Mouse (Mus musculus): ENCODE measurements around the gene Olfr1360.
"Not testable (repeated sequence)": the region's sequence is repeated elsewhere in the genome, so short reads cannot be mapped to it uniquely, and the experiment has no call there.

The Olfr1360 gene

DNA sequence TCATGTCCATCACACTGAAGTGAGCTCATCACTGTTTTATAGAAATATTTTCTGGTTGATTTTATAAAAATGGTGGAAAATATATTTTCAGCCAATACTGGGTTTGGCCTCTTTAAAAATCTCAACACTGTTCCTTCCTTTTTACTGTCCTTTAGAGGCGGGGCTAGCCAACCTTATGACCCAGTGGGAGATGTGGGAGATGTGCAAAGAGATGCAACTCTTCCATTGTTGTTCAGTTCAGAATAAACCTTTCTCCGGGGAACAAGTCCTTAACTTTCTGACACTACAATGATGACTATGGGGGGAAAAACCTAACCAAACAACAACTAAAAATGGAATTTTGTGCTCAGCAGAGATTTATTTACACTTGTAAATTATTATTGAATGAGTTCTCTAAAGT is at the start of gene Olfr1360:
Gene Olfr1360, minus strand, starts transcription at position 101 of the 400 bp plus-strand sequence.
- DNase-seq, result no peak

DNA sequence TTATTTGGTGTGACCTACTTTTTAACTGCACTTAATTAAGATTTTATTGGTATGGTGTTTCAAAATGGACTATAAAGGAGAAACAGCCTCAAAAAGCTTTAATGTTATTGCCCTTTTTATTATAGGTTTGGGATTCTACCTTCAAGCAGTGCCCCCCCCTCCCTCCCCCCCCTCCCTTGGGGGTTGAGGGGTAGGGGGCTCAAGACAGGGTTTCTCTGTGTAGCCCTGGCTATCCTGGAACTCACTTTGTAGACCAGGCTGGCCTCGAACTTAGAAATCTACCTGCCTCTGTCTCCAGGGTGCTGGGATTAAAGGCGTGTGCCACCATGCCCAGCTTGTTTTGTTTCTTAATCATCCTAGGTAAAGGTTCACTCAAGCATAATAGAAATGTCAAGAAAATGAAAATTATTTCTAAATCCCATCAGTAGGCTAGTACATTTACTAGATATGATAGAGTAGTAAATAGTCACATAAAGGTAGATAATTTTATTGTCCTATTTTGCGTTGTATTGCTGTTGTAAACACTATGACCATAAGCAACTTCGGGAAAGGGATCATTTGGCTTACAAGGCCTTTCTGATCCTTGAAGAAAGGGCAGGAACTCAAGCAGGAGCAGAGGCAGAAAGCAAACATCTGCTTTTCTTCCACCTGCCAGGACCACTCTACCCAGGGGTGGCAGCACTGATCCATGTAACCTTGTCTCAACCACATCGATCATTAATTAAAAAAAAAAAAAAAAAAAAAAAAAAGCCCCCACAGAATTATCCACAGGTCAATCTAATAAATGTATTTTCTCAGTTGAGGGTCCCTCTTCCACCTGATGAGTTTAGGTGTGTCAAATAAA is 46.0 kb upstream of the Olfr1360 start:
- no peak for DNase-seq

DNA sequence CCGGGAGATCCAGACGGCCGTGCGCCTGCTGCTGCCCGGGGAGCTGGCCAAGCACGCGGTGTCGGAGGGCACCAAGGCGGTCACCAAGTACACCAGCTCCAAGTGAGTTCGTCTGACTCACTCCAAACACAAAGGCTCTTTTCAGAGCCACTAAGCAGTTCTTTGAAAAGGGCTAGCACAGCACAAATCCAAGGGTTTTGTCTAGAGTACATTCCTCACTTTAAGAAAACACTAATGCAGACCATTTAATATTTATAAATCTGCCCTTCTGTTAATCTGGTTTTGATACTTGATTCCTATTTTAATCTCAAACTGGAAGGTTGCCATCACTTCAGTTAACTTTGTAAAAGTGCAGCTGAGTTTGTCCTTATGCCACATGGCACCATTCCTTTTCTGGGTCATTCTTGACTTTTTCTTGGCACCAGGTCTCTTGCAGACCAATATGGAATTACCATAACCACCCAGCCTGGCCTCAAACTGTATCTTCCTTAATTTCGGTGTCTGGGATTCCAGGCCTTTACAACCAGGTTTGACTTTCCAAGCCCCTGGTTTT is 45.2 kb upstream of the Olfr1360 start:
- no peak for DNase-seq

DNA sequence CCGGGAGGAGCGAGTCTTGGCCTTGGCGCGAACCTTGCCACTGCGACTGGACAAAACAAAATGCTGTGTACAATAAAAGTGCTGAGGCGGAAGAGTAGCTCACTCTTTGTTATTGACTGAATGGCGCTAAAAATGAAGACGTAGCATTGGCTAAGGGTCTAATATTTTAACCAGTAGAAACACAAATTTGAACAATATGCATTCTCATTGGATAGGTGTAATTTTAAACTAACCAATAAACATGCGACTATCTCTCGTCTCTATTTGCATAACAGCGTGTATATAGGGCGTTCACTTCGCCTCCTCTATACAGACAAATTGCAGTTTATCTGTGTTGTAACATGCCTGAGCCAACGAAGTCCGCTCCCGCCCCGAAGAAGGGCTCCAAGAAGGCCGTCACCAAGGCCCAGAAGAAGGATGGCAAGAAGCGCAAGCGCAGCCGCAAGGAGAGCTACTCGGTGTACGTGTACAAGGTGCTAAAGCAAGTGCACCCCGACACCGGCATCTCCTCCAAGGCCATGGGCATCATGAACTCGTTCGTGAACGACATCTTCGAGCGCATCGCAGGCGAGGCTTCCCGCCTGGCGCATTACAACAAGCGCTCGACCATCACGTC is 44.7 kb upstream of the Olfr1360 start, which contains the start of gene Hist1h2bm:
Gene Hist1h2bm, plus strand, starts transcription at position 288 of the 616 bp plus-strand sequence.
- peak; percentile 42 to 66 for DNase-seq

DNA sequence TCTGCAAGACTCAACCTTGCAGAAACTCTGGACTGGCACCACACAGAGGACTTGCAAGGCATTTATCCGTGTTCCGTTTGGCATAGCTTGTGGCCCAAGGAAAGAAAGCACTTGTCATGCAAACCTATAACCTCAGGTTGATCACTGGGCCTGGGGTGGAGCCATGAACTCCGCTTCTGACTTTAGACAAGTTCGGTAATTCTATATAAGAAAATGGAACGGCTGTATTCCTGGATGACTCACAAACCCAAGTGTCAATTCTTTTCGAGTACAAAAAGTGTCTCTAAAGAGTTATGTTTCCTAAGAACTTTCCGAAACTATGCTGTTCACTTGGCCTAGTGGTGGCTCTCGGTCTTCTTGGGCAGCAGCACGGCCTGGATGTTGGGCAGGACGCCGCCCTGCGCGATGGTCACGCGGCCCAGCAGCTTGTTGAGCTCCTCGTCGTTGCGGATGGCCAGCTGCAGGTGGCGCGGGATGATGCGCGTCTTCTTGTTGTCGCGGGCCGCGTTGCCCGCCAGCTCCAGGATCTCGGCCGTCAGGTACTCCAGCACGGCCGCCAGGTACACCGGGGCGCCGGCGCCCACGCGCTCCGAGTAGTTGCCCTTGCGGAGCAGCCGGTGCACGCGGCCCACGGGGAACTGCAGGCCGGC is 44.0 kb upstream of the Olfr1360 start:
- not testable (repeated sequence) for DNase-seq

DNA sequence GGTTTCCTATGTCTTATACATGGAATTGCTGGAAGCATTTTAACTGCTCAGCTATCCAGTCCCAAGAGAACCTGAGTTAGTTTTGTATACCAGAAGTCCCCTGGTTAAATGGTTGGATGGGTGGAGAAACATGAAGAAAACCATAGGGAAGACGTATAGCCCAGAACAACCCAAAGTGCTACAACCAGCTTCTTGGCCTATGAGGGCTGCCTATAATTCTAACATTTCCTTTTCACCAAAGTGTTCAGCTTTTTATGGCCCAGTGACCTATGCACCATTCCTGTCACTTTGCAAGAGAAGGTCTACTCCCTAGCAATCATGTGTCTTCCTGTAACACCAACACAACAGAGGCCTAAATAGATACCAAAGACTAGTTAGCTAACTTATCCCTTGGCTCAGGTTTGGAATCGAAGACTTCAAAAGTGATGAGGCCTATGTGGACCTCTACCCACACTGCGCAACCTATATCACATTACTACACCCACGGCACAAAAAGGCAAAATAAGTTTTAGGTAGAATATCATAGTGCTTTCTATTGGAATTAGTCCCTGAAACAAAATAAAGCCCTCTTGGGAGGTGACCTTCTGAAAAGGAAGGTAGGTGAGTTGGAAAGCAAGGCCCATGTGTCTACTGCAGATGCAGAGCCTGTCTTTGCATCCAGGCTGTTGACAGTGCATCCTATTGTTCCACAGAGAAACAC is 41.3 kb upstream of the Olfr1360 start:
- no peak for DNase-seq

DNA sequence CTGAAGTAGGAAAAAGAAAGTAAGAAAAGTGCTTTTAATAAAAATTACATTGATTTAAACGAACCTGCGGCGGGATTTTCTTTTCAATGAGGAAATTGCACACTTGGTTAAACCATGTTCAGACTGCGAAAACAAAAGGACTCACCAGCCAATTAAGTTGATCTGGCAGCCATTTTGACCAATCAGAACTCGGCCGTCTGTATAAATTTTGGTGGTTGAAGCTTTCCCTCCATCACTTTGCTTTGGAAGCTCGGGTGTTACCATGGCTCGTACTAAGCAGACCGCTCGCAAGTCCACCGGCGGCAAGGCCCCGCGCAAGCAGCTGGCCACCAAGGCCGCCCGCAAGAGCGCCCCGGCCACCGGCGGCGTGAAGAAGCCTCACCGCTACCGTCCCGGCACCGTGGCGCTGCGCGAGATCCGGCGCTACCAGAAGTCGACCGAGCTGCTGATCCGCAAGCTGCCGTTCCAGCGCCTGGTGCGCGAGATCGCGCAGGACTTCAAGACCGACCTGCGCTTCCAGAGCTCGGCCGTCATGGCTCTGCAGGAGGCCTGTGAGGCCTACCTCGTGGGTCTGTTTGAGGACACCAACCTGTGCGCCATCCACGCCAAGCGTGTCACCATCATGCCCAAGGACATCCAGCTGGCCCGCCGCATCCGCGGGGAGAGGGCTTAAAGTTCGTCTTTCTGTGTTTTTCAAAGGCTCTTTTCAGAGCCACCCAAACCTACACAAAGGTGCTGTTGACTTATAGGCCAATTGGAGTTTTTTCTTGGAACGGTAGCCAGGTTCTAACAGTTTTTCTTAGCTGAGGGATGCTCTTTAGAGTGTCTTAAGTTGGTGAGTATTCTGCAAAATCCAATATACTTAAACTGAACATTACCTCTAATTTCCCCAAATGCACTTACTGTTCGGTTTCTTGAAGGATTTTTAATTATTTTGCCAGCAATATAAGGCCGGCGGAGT is 40.5 kb upstream of the Olfr1360 start, which contains the start of gene Hist1h3h:
Gene Hist1h3h, plus strand, starts transcription at position 263 of the 961 bp plus-strand sequence.
- DNase-seq, result peak; percentile 67 to 76

DNA sequence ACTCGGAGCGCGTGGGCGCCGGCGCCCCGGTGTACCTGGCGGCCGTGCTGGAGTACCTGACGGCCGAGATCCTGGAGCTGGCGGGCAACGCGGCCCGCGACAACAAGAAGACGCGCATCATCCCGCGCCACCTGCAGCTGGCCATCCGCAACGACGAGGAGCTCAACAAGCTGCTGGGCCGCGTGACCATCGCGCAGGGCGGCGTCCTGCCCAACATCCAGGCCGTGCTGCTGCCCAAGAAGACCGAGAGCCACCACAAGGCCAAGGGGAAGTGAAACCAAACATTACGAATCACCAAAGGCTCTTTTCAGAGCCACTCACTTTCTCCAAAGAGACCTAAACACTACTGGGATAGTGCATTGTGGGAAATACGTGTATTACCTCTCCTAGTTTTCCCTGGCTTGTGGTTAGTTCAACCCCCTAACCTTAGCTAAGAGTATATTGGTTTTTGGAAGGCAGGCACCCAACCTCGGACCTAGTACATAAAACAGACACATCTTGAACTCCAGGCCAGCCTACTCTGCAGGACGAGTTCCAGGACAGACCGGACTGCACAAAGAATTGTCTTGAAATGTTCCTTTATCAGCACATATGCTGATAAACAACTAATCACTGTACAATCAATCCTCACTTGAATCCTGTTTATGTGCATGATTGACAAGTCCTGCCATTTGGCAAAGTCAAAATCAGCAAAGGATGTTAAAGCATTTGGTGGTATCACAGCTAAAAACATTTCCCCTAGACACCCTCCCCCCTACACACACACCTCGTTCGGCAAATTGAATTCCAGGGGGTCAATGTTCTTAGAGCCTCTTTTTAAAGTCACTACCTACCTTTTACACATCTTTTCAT is 39.6 kb upstream of the Olfr1360 start:
- not testable (repeated sequence) for DNase-seq

DNA sequence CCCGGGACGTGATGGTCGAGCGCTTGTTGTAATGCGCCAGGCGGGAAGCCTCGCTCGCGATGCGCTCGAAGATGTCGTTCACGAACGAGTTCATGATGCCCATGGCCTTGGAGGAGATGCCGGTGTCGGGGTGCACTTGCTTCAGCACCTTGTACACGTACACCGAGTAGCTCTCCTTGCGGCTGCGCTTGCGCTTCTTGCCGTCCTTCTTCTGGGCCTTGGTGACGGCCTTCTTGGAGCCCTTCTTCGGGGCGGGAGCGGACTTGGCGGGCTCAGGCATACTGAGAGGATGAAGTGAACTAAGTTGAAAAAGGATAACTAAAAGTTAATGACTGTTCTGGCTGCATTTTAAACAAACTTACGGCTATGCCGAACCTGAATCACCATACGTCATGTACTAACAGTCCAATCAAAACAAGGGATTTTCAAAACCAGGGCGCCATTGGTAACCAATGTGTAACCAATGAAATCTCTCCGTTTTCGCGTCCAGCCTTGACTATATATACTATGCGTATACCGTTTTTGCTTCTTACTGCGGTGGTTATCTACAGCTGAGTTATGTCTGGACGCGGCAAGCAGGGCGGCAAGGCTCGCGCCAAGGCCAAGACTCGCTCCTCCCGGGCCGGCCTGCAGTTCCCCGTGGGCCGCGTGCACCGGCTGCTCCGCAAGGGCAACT is 38.8 kb upstream of the Olfr1360 start, which contains the start of the genes Hist1h2bl and Hist1h2ai:
Gene Hist1h2bl, minus strand, starts transcription at position 280 of the 676 bp plus-strand sequence.
Gene Hist1h2ai, plus strand, starts transcription at position 559 of the 676 bp plus-strand sequence.
- DNase-seq, result peak; percentile 67 to 90

DNA sequence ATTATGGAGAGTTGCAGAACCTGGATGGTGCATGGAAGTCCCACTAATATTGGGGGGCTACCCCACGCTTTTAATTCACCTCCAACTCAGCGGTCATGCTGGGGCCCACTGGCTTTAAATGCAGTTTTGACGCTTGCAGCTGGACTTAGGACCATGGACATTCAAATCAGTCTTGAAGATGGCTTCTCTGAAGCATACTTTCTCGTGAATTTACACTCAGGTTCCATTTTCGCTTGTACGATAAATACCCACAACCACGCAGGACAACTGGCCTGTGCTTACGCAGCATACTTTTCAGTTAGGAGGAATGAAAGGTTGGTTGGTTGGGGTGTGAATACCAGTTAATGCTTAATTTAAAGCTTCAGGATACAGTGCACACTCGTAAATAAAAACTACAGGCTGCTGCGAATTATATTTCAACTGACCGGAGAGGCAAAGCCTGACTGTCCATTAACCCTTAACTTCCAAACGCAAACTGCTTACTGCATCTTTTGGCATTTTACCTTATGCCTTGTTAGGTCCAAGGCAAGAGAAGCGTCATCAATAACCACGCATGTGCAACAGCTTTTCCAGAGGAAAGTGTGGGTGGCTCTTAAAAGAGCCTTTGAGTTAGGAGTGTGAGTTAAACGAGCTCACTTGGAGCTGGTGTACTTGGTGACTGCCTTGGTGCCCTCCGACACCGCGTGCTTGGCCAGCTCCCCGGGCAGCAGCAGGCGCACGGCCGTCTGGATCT is 38.1 kb upstream of the Olfr1360 start:
- no peak for DNase-seq

DNA sequence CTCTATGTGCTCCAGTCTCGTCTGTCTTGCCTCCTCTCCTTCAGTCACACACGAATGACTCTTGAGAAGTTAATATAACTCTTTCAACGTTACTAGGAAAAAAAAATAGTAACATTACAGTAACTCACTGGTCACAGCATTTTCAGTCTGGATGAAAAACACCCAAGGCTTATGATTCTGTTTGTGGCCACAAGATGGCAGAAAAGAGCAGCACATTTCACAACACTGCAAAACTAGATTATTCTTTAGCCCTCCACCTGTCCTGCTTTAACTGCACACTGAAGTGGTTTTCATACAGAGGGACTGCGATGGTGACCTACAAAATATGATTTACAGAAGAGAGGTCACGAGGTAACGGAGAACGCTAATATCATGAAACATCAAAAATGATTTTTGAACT is 37.5 kb upstream of the Olfr1360 start:
- DNase-seq, result peak; percentile 63 to 77

DNA sequence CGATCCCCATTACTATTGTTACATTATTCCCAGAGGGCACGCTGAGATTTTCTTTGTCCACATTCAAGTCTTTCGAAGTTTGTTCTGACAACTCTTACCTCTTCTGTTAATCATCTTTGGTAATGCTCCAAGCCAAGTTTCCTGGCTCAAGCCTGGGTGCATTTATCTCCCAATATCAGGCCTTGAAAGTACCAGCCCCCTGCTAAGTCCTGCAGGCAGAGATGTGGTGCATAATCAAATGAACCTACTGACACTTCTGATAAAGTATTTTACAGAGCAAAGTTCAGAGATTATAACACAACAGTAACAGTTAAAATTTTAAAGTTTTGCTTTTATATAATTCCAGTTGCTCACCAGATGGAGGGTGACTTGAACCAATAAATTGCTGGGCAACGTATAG is 34.5 kb upstream of the Olfr1360 start:
- DNase-seq, result no peak

DNA sequence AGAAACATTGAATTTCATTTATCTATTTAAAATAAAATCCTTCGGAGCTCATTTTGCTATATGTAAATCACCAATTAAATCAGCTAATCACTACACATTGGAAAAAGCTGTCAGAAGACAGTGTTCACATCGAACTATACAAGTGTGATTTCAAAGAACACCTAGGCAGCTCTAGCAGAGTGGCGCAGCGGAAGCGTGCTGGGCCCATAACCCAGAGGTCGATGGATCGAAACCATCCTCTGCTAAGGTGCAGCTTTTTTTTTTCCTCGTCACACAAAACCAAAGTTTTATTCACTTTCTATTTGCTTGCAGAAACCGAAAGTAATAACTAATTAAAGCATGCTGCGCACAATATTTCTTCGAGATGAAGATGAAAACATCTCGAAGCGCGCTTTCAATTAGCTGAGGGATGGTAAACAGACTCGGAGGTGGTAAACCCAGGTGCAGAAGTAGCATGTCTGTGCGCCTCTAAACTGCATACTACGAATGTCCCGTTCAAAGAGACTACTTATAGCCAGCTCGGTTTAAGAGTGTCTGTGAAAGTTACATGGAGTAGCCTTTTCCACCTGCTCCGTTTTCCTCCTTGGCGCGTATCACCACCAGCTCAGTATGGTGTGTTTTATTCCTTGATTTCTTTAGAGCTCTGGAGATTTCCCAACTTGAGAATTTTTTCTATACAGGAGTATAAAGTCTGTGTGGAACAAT is 33.8 kb upstream of the Olfr1360 start:
- peak; percentile 76 to 88 for DNase-seq

DNA sequence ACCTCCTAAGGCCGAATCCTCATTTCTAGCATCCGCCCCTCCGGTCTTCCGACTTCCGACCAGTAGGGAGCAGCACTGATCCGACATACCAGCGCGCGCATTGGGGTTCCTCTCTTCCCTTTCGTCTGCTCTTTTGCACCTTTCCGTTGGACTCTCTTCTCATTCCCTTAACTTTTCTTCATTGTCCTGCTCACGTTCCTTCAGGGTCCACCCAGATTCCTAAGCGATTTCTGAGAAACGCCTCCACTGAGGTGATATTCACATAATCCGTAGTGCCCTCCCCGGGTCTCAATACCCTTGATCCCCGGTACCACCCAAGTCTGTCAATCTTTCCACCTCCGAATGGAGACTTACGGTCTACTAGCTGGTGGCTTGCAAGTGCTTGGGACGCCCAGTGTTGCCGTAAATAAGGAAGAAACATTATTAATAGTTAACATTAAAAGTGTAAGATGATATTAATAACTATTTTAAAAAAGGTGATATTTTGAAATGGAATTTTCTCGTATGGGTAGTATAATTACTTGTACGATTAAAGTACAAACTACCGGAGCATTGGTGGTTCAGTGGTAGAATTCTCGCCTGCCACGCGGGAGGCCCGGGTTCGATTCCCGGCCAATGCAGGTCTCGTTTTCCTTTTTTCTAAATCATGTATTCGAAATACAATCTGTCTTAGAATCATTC is 33.0 kb upstream of the Olfr1360 start:
- DNase-seq, result peak; percentile 86 to 91

DNA sequence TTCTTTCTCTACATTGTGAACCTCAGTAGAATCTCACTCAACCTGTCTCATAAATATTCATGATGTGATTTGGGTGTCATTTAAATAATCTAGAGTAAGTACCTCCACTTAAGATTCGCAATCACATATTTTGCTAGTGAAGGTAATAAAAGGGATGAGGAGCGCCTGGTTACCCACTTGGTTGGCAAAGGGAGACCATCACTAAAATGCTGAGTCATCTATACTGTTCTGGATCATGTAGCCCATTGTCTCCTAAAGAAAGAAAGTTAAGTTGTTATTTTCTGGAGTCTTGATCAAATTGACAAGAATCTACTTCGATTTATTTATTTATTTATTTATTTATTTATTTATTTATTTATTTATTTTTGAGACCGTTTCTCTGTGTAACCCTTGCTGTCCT is 29.5 kb upstream of the Olfr1360 start:
- no peak for DNase-seq

DNA sequence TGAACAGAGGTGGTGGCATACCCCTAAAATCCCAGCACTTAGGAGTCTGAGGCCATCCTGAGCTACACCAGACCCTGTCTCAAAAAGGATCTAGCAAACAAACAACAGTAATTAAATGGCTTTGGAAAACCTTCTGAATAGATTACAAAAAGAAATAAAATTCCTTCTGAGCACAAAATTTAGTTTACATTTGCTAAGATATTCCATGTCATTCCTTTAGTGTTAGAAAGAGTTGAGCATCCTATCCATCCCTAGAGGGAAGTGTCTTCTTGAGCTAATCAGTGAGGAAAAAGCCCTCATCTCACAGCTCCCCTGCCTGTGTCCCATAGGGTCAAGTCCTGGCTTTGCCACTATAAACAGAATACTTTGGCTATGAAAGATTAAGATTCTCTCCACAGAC is 20.6 kb upstream of the Olfr1360 start, which contains the start of gene Olfr1359:
Gene Olfr1359, plus strand, starts transcription at position 301 of the 400 bp plus-strand sequence.
- DNase-seq, result no peak

DNA sequence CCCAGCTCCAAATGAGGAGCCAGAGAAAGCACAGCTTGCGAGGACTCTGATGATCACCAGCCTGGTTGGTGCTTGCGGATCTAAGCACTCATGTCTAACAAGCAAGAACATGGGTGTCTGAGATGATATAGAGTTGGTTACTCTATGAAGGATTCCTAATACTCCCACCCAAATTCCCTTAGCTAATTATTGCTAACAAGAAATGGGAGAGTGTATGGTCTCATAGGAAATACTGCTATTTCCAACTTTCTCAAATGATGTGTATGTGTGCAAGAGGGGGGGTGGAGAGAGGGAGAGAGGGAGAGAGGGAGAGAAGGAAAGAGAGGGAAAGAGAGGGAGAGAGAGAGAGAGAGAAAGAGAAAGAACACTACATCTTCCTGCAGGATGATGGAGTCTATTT is 13.9 kb downstream of the Olfr1360 start, which contains the start of gene Olfr1361:
Gene Olfr1361, minus strand, starts transcription at position 101 of the 400 bp plus-strand sequence.
- DNase-seq, result no peak
